Mouse (Mus musculus): ENCODE results near the gene Ccn2. TPM values are rescaled to one million over a fixed set of nuclear protein-coding genes. Genes with fewer than 3 reads are reported as not detected.

The Ccn2 gene
- polyA plus RNA-seq (2015; fragmentation: Nextera tagmentation; extraction: Ambion mirVana): 21.8 and 22.3 TPM in 2 replicates

DNA sequence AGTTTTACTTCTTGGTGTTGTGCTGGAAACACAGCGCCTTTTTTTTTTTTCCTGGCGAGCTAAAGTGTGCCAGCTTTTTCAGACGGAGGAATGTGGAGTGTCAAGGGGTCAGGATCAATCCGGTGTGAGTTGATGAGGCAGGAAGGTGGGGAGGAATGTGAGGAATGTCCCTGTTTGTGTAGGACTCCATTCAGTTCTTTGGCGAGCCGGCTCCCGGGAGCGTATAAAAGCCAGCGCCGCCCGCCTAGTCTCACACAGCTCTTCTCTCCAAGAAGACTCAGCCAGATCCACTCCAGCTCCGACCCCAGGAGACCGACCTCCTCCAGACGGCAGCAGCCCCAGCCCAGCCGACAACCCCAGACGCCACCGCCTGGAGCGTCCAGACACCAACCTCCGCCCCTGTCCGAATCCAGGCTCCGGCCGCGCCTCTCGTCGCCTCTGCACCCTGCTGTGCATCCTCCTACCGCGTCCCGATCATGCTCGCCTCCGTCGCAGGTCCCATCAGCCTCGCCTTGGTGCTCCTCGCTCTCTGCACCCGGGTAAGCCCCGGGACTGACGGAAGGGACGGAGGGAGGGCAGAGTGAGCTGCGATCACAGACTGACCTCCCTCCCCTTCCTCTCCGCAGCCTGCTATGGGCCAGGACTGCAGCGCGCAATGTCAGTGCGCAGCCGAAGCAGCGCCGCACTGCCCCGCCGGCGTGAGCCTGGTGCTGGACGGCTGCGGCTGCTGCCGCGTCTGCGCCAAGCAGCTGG lies at the start of gene Ccn2:
Ccn2 (plus strand) TSS at position 193 of the 753 bp plus-strand sequence.
- peak; percentile 83 for ATAC-seq (ENCODE audit: insufficient number of reproducible peaks, low FRiP score, low TSS enrichment, low read depth)
- H3K9ac ChIP-seq: peak within 1 kb of the TSS; percentile 66
- no peaks in the 10 kb centered on the region for H3K36me3 ChIP-seq
- H3K27me3 ChIP-seq: no peaks in the 10 kb centered on the region
- H3K27ac ChIP-seq (replicated peaks): peak within 1 kb of the TSS; percentile 95
- H3K4me1 ChIP-seq: peaks cover 36% of the 10 kb centered on the region
- H3K9me3 ChIP-seq (replicated peaks): no peaks in the 10 kb centered on the region
- under 1% methylated on average over 53 of the region's 53 CpGs for WGBS
- H3K4me3 ChIP-seq (replicated peaks): peak within 1 kb of the TSS; percentile 66
- peak within 1 kb of the TSS; percentile 71 for H3K4me2 ChIP-seq (replicated peaks)

DNA sequence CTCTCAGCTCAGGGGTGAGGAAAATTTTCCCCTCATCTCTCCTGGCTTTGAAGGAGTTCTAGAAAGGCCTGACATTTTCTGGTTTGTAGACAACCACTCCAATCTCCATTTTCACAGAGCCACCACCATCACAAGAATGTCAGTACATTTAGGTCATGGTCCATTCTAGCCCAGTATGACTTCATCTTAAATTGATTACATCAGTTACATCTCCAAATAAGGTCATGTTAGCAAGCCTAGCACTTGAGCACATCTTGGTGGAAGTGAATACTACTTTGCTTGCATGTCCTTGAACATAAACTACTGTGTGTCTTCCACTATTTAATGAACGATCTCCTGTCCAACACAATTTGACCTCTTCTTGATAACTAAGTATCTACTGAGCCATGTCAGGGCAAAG lies 42.4 kb upstream of the Ccn2 start:
- no peaks in the 10 kb centered on the region for H3K27me3 ChIP-seq
- no peak overlapping the region for H3K4me2 ChIP-seq (replicated peaks)
- no peaks in the 10 kb centered on the region for H3K36me3 ChIP-seq
- no peak for ATAC-seq (ENCODE audit: insufficient number of reproducible peaks, low FRiP score, low TSS enrichment, low read depth)
- H3K27ac ChIP-seq (replicated peaks): no peak overlapping the region
- no peaks in the 10 kb centered on the region for H3K9me3 ChIP-seq (replicated peaks)
- 83% methylated on average over 1 of the region's 1 CpGs for WGBS
- H3K4me3 ChIP-seq (replicated peaks): no peak overlapping the region
- no peaks in the 10 kb centered on the region for H3K4me1 ChIP-seq
- H3K9ac ChIP-seq: no peak overlapping the region

DNA sequence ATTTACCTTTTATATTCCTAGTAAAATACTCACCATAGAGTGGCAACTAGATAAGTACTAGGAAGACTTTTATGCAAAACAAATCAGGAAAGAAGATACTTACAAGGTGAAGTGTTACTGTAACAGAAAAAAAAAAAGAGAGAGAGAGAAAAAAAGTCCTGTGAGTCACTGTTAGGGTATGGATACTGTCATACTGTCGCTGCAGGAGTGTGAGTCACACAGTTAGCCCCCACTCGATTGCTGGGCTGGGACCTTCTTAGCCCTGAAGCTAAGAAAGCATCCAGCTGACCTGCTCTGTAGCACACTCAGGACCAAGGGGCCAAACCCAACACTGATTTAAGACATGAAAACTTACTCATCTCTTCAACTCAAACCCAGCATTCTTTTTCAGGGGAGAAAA lies 41.2 kb upstream of the Ccn2 start:
- Histone ChIP-seq H3K4me1 (no peaks in the 10 kb centered on the region), H3K4me2 (replicated peaks) (no peak overlapping the region), H3K4me3 (replicated peaks) (no peak overlapping the region), H3K27me3 (no peaks in the 10 kb centered on the region), H3K9me3 (replicated peaks) (no peaks in the 10 kb centered on the region), H3K27ac (replicated peaks) (no peak overlapping the region), H3K9ac (no peak overlapping the region), H3K36me3 (no peaks in the 10 kb centered on the region)
- WGBS: 50% methylated on average over 2 of the region's 2 CpGs
- ATAC-seq (ENCODE audit: insufficient number of reproducible peaks, low FRiP score, low TSS enrichment, low read depth): no peak

DNA sequence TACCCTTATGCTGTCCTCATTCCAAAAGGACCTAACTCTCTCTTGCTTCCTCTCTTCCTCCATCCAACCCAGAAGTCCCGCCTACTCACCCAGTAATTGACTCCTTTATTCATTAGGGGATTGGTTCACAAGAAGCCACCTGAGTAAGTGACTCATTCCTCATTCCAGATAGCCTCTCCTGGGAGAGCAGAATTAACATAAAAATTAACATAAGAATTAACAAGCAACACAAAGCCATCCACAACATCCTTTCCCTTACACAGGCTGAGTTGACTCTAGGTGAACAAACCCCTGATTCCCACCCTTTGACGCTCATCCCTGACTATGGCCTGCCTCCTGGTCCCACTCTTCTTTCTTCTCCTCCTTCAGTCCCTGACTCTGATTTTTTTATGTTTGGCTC lies 36.9 kb upstream of the Ccn2 start:
- H3K4me1 ChIP-seq: no peaks in the 10 kb centered on the region
- H3K4me3 ChIP-seq (replicated peaks): no peak overlapping the region
- H3K36me3 ChIP-seq: no peaks in the 10 kb centered on the region
- H3K27me3 ChIP-seq: no peaks in the 10 kb centered on the region
- 86% methylated on average over 2 of the region's 2 CpGs for WGBS
- no peak overlapping the region for H3K4me2 ChIP-seq (replicated peaks)
- no peak overlapping the region for H3K9ac ChIP-seq
- no peak overlapping the region for H3K27ac ChIP-seq (replicated peaks)
- no peaks in the 10 kb centered on the region for H3K9me3 ChIP-seq (replicated peaks)
- no peak for ATAC-seq (ENCODE audit: insufficient number of reproducible peaks, low FRiP score, low TSS enrichment, low read depth)

DNA sequence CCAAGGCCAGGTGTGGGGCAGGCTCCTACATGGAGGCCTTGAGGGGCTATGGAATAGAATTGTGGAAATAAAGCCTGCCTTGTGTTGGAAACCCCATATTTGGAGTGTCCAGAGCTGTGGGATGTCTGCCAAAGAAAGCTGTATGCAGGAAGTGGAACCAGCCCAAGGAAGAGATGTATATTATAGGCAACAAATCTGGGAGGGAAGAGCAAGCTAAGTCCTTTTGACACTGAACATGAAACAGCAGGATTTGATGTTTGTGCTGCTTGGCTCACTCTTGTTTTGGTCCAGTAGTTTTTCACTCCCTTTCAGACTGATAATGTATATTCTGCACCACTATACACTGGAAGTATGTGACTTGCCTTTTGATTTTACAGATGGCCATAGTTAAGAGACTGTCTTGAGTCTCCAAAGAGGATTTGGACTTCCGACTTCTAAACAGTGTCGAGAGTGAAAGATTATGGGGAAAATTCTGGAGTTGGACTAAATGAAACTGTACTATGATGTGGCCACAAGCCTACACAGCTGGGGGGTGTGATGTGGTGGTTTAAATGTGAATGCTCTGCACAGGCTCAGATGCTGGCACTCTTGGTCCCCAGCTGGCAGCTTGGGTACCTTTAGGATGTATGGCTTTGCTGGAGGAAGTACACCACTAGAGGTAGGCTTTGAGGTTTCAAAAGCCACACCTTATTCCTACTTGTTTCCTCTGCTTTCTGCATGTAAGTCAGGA lies 25.4 kb upstream of the Ccn2 start:
- Histone ChIP-seq H3K4me1 (peaks cover 10% of the 10 kb centered on the region; the same call in 1 of the 2 replicates), H3K9ac (no peak overlapping the region), H3K4me2 (replicated peaks) (no peak overlapping the region), H3K27me3 (no peaks in the 10 kb centered on the region), H3K36me3 (no peaks in the 10 kb centered on the region), H3K4me3 (replicated peaks) (no peak overlapping the region), H3K27ac (replicated peaks) (peak overlapping the region; percentile 60), H3K9me3 (replicated peaks) (no peaks in the 10 kb centered on the region)
- WGBS: 61% methylated on average over 2 of the region's 2 CpGs
- ATAC-seq (ENCODE audit: insufficient number of reproducible peaks, low FRiP score, low TSS enrichment, low read depth): 0 out of 2 replicates have a peak, but pooled peaks have one; percentile 54

DNA sequence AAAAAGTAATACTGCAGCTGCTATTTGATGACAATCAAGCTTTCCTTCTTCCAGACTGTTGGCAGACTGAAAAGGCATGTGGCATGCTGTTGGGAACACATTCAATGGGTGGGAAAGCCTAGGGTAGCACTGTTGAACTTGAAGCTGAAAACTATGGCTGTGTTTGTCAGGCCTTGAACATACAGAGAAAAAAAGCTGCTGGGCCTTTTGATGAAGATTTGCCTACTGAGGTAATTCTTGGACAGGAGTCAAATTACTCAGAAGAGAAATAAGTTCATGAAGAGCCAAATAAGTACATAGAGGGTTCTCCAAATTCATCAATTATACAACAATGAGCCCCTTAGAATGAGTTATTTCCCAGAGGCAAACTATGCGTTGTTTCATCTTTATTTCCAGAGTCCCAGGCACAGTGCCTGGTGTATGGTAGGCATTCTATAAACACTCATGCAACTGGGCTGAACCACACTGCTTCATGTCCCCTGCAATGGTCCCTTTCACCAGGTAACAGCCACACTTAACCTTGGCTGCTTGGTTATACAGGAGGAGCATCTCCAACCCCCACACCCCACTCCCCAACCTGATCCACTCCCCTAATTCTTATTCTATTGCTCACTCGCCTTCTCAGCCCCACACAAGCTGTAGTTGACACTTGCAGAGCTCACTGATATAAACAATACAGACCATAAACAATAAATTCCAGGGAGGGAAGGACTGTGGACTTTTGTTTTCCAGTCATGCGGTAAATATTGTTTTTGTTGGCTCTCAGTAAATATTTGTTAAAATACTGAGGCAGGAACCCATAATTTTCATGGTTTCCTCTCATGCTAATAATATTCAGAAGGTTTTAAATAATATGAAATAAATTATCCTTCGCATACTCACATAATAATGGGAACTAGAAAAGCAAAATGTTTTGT lies 22.9 kb upstream of the Ccn2 start:
- H3K4me1 ChIP-seq: peaks cover 10% of the 10 kb centered on the region; the same call in 1 of the 2 replicates
- no peak for ATAC-seq (ENCODE audit: insufficient number of reproducible peaks, low FRiP score, low TSS enrichment, low read depth)
- H3K9ac ChIP-seq: no peak overlapping the region
- H3K36me3 ChIP-seq: no peaks in the 10 kb centered on the region
- 56% methylated on average over 4 of the region's 4 CpGs for WGBS
- no peaks in the 10 kb centered on the region for H3K27me3 ChIP-seq
- peak overlapping the region; percentile 68 for H3K27ac ChIP-seq (replicated peaks)
- no peaks in the 10 kb centered on the region for H3K9me3 ChIP-seq (replicated peaks)
- no peak overlapping the region for H3K4me3 ChIP-seq (replicated peaks)
- H3K4me2 ChIP-seq (replicated peaks): no peak overlapping the region

DNA sequence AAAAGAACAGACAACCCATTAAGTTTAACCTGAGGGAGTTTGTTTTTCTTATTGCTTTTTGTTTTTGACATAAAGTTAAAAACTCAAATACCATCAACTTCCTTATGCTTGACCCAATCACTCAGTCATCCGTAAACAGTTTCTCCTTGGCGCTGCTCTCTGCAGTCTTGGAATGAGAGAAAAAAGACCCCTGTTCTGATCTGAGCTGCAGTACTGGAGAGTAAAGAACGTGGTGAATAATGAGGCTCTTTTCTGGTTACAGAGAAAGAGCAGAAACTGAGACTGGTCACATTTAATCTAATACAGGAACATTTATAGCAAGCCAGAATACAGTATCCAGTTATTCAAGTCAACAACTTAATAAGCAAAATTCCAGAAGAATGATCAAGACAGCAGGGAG lies 21.8 kb upstream of the Ccn2 start:
- Histone ChIP-seq H3K4me2 (replicated peaks) (no peak overlapping the region), H3K9ac (no peak overlapping the region)
- 30% methylated on average over 3 of the region's 3 CpGs for WGBS

DNA sequence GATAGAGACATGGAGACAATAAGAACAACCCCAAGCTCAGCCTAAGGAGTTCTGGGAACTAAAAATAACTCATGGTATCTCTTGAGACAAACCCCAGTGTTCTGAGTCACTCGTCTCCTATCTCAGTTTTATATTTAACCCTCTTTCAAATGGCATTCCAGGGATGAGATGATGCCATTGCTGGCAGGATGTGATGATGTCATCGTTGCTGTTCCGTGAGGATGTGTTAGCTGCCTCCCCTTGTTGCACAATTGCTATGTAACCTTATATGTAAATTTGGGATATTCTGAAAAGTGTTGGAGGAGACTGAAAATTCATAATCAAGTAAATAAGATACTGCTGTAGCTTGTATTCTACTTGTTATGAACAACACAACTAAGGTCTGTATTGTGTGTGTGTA lies 14.2 kb upstream of the Ccn2 start:
- Histone ChIP-seq H3K4me3 (replicated peaks) (no peak overlapping the region), H3K9ac (no peak overlapping the region), H3K9me3 (replicated peaks) (no peaks in the 10 kb centered on the region), H3K4me1 (no peaks in the 10 kb centered on the region), H3K27me3 (no peaks in the 10 kb centered on the region), H3K4me2 (replicated peaks) (no peak overlapping the region), H3K27ac (replicated peaks) (no peak overlapping the region), H3K36me3 (no peaks in the 10 kb centered on the region)
- ATAC-seq (ENCODE audit: insufficient number of reproducible peaks, low FRiP score, low TSS enrichment, low read depth): no peak
- 71% methylated on average over 3 of the region's 3 CpGs for WGBS

More for the DNA sequence above, 21.8 kb upstream of the Ccn2 start:
- peak overlapping the region; percentile 75 for H3K27ac ChIP-seq (replicated peaks)
- H3K9me3 ChIP-seq (replicated peaks): no peaks in the 10 kb centered on the region
- H3K27me3 ChIP-seq: no peaks in the 10 kb centered on the region
- H3K36me3 ChIP-seq: no peaks in the 10 kb centered on the region
- H3K4me3 ChIP-seq (replicated peaks): no peak overlapping the region
- peak; percentile 65 for ATAC-seq (ENCODE audit: insufficient number of reproducible peaks, low FRiP score, low TSS enrichment, low read depth)
- peaks cover 10% of the 10 kb centered on the region; the same call in 1 of the 2 replicates for H3K4me1 ChIP-seq

DNA sequence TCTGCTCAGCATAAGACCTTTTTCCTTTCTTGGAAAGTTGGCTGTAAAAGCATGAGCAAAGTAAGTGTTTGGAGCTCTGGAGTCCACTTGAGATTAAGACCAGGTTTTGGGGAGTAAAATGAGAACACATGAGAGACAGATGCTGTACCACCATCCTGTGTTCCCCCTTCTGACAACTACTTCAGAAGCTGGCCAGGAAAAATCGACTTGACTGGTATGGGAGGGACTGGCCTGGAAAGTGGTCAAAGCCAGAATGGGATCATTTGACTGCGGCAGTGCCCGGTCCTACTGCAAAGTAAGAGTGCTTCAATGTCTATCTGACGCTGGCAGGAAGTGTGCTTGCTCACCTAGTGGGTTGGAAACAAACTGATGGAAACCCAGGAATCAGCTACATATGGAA lies 6.4 kb upstream of the Ccn2 start:
- Histone ChIP-seq H3K27ac (replicated peaks) (0 out of 2 replicates have a peak overlapping the region, but pooled peaks have one; percentile 34), H3K4me2 (replicated peaks) (no peak overlapping the region), H3K4me3 (replicated peaks) (no peak overlapping the region), H3K9me3 (replicated peaks) (no peaks in the 10 kb centered on the region), H3K9ac (no peak overlapping the region), H3K4me1 (peaks cover 26% of the 10 kb centered on the region; the same call in 1 of the 2 replicates), H3K36me3 (no peaks in the 10 kb centered on the region), H3K27me3 (no peaks in the 10 kb centered on the region)
- ATAC-seq (ENCODE audit: insufficient number of reproducible peaks, low FRiP score, low TSS enrichment, low read depth): 0 out of 2 replicates have a peak, but pooled peaks have one; percentile 54
- 59% methylated on average over 4 of the region's 4 CpGs for WGBS

DNA sequence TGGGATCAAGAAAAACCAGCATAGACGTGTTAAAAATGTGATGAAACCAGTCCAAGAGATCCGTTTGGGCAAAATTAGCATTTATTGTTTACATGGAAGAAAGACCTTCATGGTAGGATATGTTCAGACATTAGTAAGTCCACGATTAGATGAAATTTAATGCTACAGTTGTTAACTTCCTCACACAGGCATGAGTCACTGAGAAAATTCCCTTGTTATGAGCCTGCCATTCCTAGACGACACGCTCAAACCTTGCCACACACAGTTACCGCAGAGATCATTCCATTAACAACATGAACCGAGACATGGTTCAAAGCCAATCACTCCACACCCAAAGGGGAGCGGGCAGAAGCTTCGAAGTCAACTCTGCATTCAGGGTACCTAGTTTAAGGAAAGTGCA lies 6.0 kb upstream of the Ccn2 start:
- Histone ChIP-seq H3K4me2 (replicated peaks) (no peak overlapping the region), H3K27me3 (no peaks in the 10 kb centered on the region), H3K4me1 (peaks cover 28% of the 10 kb centered on the region; the same call in 1 of the 2 replicates), H3K4me3 (replicated peaks) (no peak overlapping the region), H3K9me3 (replicated peaks) (no peaks in the 10 kb centered on the region), H3K27ac (replicated peaks) (0 out of 2 replicates have a peak overlapping the region, but pooled peaks have one; percentile 34), H3K36me3 (no peaks in the 10 kb centered on the region), H3K9ac (no peak overlapping the region)
- ATAC-seq (ENCODE audit: insufficient number of reproducible peaks, low FRiP score, low TSS enrichment, low read depth): no peak; the same call in 1 of the 2 replicates
- WGBS: 69% methylated on average over 9 of the region's 9 CpGs

All from embryonic facial prominence, embryonic 15.5 days (tissue).